Mouse (Mus musculus) heart, adult 2 months (tissue): Measurements from ENCODE around the gene Catsper3.

Source experiments
- CTCF ChIP-seq: fragments of 200-600 bp; IDR thresholded peaks from 2 replicates; pipeline ENCODE4 v1.8.1; 2022; ENCODE audit warnings: antibody characterized with exemption, mild to moderate bottlenecking, moderate library complexity
- POLR2A ChIP-seq: fragments of 200-500 bp; IDR thresholded peaks from 2 replicates; pipeline ENCODE4 v1.6.1; 2011; ENCODE audit warnings: mild to moderate bottlenecking, low read depth, low read length, control low read depth; ENCODE audit not compliant: insufficient read depth

GRCm38 (mm10) chr13:55754380-55754779 is 30.0 kb upstream of the Catsper3 start:
- TF ChIP-seq CTCF (no peak), POLR2A (no peak)
